Mouse (Mus musculus): ENCODE data around the gene Trpv4. TPM values are rescaled to one million over a fixed set of nuclear protein-coding genes. Genes with fewer than 3 reads are reported as not detected.

Trpv4 gene
- polyA plus RNA-seq (2015; fragmentation: Nextera tagmentation; extraction: Ambion mirVana): 0.75 and 1.2 TPM in 2 replicates

GRCm38 (mm10) chr5:114658255-114658654 lies at the start of gene Trpv4:
Trpv4 (minus strand) TSS chr5:114658421.
- peak within 1 kb of the TSS; percentile 41 for H3K4me3 ChIP-seq (replicated peaks; ENCODE audit: low read length)
- 0 out of 2 replicates have a peak, but pooled peaks have one; percentile 36 for ATAC-seq
- peaks cover 11% of the 10 kb centered on the region for H3K4me1 ChIP-seq (replicated peaks; ENCODE audit: control insufficient read depth, insufficient read depth, low read length)
- under 1% methylated on average over 44 of the region's 47 CpGs for WGBS
- H3K9me3 ChIP-seq (ENCODE audit: control insufficient read depth, low read length): no peaks in the 10 kb centered on the region
- H3K27ac ChIP-seq (ENCODE audit: low read length): no peak within 1 kb of the TSS
- H3K4me2 ChIP-seq (ENCODE audit: low read length): peak within 1 kb of the TSS; percentile 64
- peak within 1 kb of the TSS; percentile 51 for H3K9ac ChIP-seq (replicated peaks; ENCODE audit: low read depth, low read length)
- H3K27me3 ChIP-seq (replicated peaks; ENCODE audit: control insufficient read depth, insufficient read depth, low read length): peaks cover 22% of the 10 kb centered on the region
- no peaks in the 10 kb centered on the region for H3K36me3 ChIP-seq (ENCODE audit: control insufficient read depth, insufficient read depth)

GRCm38 (mm10) chr5:114707265-114708068 lies 49.2 kb upstream of the Trpv4 start, which contains the start of gene Tchp:
Tchp (plus strand) TSS chr5:114707760.
- no peaks in the 10 kb centered on the region for H3K27me3 ChIP-seq (replicated peaks; ENCODE audit: control insufficient read depth, insufficient read depth, low read length)
- peak within 1 kb of the TSS; percentile 80 for H3K4me3 ChIP-seq (replicated peaks; ENCODE audit: low read length)
- peak within 1 kb of the TSS; percentile 74 for H3K9ac ChIP-seq (replicated peaks; ENCODE audit: low read depth, low read length)
- WGBS: 4% methylated on average over 49 of the region's 49 CpGs
- peak within 1 kb of the TSS; percentile 54 for H3K4me2 ChIP-seq (ENCODE audit: low read length)
- no peak within 1 kb of the TSS for H3K27ac ChIP-seq (ENCODE audit: low read length)
- peaks cover 7% of the 10 kb centered on the region for H3K4me1 ChIP-seq (replicated peaks; ENCODE audit: control insufficient read depth, insufficient read depth, low read length)
- peak; percentile 89 for ATAC-seq
- no peaks in the 10 kb centered on the region for H3K9me3 ChIP-seq (ENCODE audit: control insufficient read depth, low read length)
- 0 out of 2 replicates have a peak, but pooled peaks cover 5% of the 10 kb centered on the region for H3K36me3 ChIP-seq (ENCODE audit: control insufficient read depth, insufficient read depth)

GRCm38 (mm10) chr5:114702403-114703392 lies 44.5 kb upstream of the Trpv4 start:
- no peak for ATAC-seq
- WGBS: 62% methylated on average over 14 of the region's 14 CpGs
- no peaks in the 10 kb centered on the region for H3K27me3 ChIP-seq (replicated peaks; ENCODE audit: control insufficient read depth, insufficient read depth, low read length)
- no peaks in the 10 kb centered on the region for H3K9me3 ChIP-seq (ENCODE audit: control insufficient read depth, low read length)
- H3K9ac ChIP-seq (replicated peaks; ENCODE audit: low read depth, low read length): no peak overlapping the region
- H3K36me3 ChIP-seq (ENCODE audit: control insufficient read depth, insufficient read depth): no peaks in the 10 kb centered on the region
- H3K27ac ChIP-seq (ENCODE audit: low read length): no peak overlapping the region
- H3K4me3 ChIP-seq (replicated peaks; ENCODE audit: low read length): no peak overlapping the region
- no peak overlapping the region for H3K4me2 ChIP-seq (ENCODE audit: low read length)
- H3K4me1 ChIP-seq (replicated peaks; ENCODE audit: control insufficient read depth, insufficient read depth, low read length): peaks cover 8% of the 10 kb centered on the region

- peaks cover 11% of the 10 kb centered on the region for H3K4me1 ChIP-seq (replicated peaks; ENCODE audit: control insufficient read depth, insufficient read depth, low read length)
- H3K9me3 ChIP-seq (ENCODE audit: control insufficient read depth, low read length): no peaks in the 10 kb centered on the region
- WGBS: 70% methylated on average over 7 of the region's 7 CpGs
- peaks cover 3% of the 10 kb centered on the region; the same call in 1 of the 2 replicates for H3K27me3 ChIP-seq (replicated peaks; ENCODE audit: control insufficient read depth, insufficient read depth, low read length)
- no peak overlapping the region for H3K27ac ChIP-seq (ENCODE audit: low read length)
- ATAC-seq: peak; percentile 3; the same call in 1 of the 2 replicates
- H3K4me3 ChIP-seq (replicated peaks; ENCODE audit: low read length): no peak overlapping the region
- no peaks in the 10 kb centered on the region for H3K36me3 ChIP-seq (ENCODE audit: control insufficient read depth, insufficient read depth)
- H3K9ac ChIP-seq (replicated peaks; ENCODE audit: low read depth, low read length): no peak overlapping the region
- H3K4me2 ChIP-seq (ENCODE audit: low read length): no peak overlapping the region
Measured at GRCm38 (mm10) chr5:114699015-114699414, 40.8 kb upstream of the Trpv4 start.

- Histone ChIP-seq H3K4me1 (replicated peaks; ENCODE audit: control insufficient read depth, insufficient read depth, low read length) (peaks cover 11% of the 10 kb centered on the region), H3K27me3 (replicated peaks; ENCODE audit: control insufficient read depth, insufficient read depth, low read length) (peaks cover 9% of the 10 kb centered on the region; the same call in 1 of the 2 replicates), H3K9me3 (ENCODE audit: control insufficient read depth, low read length) (no peaks in the 10 kb centered on the region), H3K36me3 (ENCODE audit: control insufficient read depth, insufficient read depth) (no peaks in the 10 kb centered on the region), H3K27ac (ENCODE audit: low read length) (no peak overlapping the region), H3K9ac (replicated peaks; ENCODE audit: low read depth, low read length) (no peak overlapping the region), H3K4me3 (replicated peaks; ENCODE audit: low read length) (no peak overlapping the region), H3K4me2 (ENCODE audit: low read length) (no peak overlapping the region)
- WGBS: 47% methylated on average over 19 of the region's 19 CpGs
- ATAC-seq: peak; percentile 97
Measured at GRCm38 (mm10) chr5:114698044-114698746, 40.0 kb upstream of the Trpv4 start.

GRCm38 (mm10) chr5:114696939-114697338 lies 38.7 kb upstream of the Trpv4 start:
- Histone ChIP-seq H3K9ac (replicated peaks; ENCODE audit: low read depth, low read length) (no peak overlapping the region), H3K4me1 (replicated peaks; ENCODE audit: control insufficient read depth, insufficient read depth, low read length) (peaks cover 11% of the 10 kb centered on the region), H3K27me3 (replicated peaks; ENCODE audit: control insufficient read depth, insufficient read depth, low read length) (peaks cover 19% of the 10 kb centered on the region), H3K27ac (ENCODE audit: low read length) (no peak overlapping the region), H3K4me3 (replicated peaks; ENCODE audit: low read length) (no peak overlapping the region), H3K4me2 (ENCODE audit: low read length) (no peak overlapping the region), H3K36me3 (ENCODE audit: control insufficient read depth, insufficient read depth) (no peaks in the 10 kb centered on the region), H3K9me3 (ENCODE audit: control insufficient read depth, low read length) (no peaks in the 10 kb centered on the region)
- ATAC-seq: no peak
- WGBS: 87% methylated on average over 17 of the region's 17 CpGs

GRCm38 (mm10) chr5:114695775-114696174 lies 37.6 kb upstream of the Trpv4 start:
- Histone ChIP-seq H3K27me3 (replicated peaks; ENCODE audit: control insufficient read depth, insufficient read depth, low read length) (peaks cover 19% of the 10 kb centered on the region), H3K4me1 (replicated peaks; ENCODE audit: control insufficient read depth, insufficient read depth, low read length) (peaks cover 14% of the 10 kb centered on the region), H3K27ac (ENCODE audit: low read length) (no peak overlapping the region), H3K4me3 (replicated peaks; ENCODE audit: low read length) (no peak overlapping the region), H3K9ac (replicated peaks; ENCODE audit: low read depth, low read length) (no peak overlapping the region), H3K36me3 (ENCODE audit: control insufficient read depth, insufficient read depth) (no peaks in the 10 kb centered on the region), H3K4me2 (ENCODE audit: low read length) (no peak overlapping the region), H3K9me3 (ENCODE audit: control insufficient read depth, low read length) (no peaks in the 10 kb centered on the region)
- 63% methylated on average over 5 of the region's 5 CpGs for WGBS
- no peak for ATAC-seq

GRCm38 (mm10) chr5:114690633-114691567 lies 32.7 kb upstream of the Trpv4 start, which contains the start of gene Gltp:
Gltp (minus strand) TSS chr5:114690984.
- no peak within 1 kb of the TSS for H3K27ac ChIP-seq (ENCODE audit: low read length)
- H3K4me3 ChIP-seq (replicated peaks; ENCODE audit: low read length): peak within 1 kb of the TSS; percentile 77
- peak; percentile 99 for ATAC-seq
- H3K9ac ChIP-seq (replicated peaks; ENCODE audit: low read depth, low read length): peak within 1 kb of the TSS; percentile 86
- no peaks in the 10 kb centered on the region for H3K36me3 ChIP-seq (ENCODE audit: control insufficient read depth, insufficient read depth)
- WGBS: 6% methylated on average over 72 of the region's 75 CpGs
- peak within 1 kb of the TSS; percentile 92 for H3K4me2 ChIP-seq (ENCODE audit: low read length)
- H3K4me1 ChIP-seq (replicated peaks; ENCODE audit: control insufficient read depth, insufficient read depth, low read length): peaks cover 19% of the 10 kb centered on the region
- no peaks in the 10 kb centered on the region for H3K9me3 ChIP-seq (ENCODE audit: control insufficient read depth, low read length)
- H3K27me3 ChIP-seq (replicated peaks; ENCODE audit: control insufficient read depth, insufficient read depth, low read length): peaks cover 19% of the 10 kb centered on the region
